8 mouse cellular contexts compared by ENCODE assay signal in genomic region chr3:101925663-101926062, GRCm38 (mm10). TPM values are rescaled to one million over a fixed set of nuclear protein-coding genes. Genes with fewer than 3 reads are reported as not detected.
DNase-seq lines count a peak whose midpoint lies in the region; ATAC-seq and TF ChIP-seq lines count a peak whose summit lies in the region.

No protein-coding gene starts in this region.

- H3K27ac ChIP-seq in embryonic facial prominence, embryonic 12.5 days, result peak overlapping the region; percentile 41; the same call in 1 of the 2 replicates
- H3K27ac ChIP-seq in embryonic facial prominence, embryonic 10.5 days (replicated peaks), result no peak overlapping the region
- H3K27ac ChIP-seq in heart, embryonic 12.5 days (ENCODE audit: poor library complexity, severe bottlenecking), result peak overlapping the region; percentile 48
- H3K27ac ChIP-seq in limb, embryonic 14.5 days (replicated peaks; ENCODE audit: low read depth, low read length), result peak overlapping the region; percentile 19; the same call in 1 of the 2 replicates

- whole genome bisulfite sequencing in embryonic facial prominence, embryonic 12.5 days, result 74% methylated on average over 1 of the region's 1 CpGs
- 80% methylated on average over 1 of the region's 1 CpGs for WGBS in embryonic facial prominence, embryonic 10.5 days
- 63% methylated on average over 1 of the region's 1 CpGs for WGBS in heart, embryonic 12.5 days
- WGBS in limb, embryonic 14.5 days, result 61% methylated on average over 1 of the region's 1 CpGs

- H3K4me3 ChIP-seq in embryonic facial prominence, embryonic 12.5 days, result no peak overlapping the region
- H3K4me3 ChIP-seq in embryonic facial prominence, embryonic 10.5 days, result no peak overlapping the region
- no peak overlapping the region for H3K4me3 ChIP-seq in heart, embryonic 12.5 days
- H3K4me3 ChIP-seq in limb, embryonic 14.5 days (replicated peaks; ENCODE audit: low read length), result no peak overlapping the region

- no peak for ATAC-seq in embryonic facial prominence, embryonic 12.5 days (ENCODE audit: insufficient number of reproducible peaks, insufficient read depth, low FRiP score, low TSS enrichment)
- peak; percentile 70 for ATAC-seq in cerebellum, adult (ENCODE audit: insufficient number of reproducible peaks, low FRiP score, low TSS enrichment)
- peak; percentile 68 for ATAC-seq in heart, embryonic 12.5 days (ENCODE audit: insufficient number of reproducible peaks, low FRiP score)
- no peak for ATAC-seq in limb, embryonic 14.5 days (ENCODE audit: low FRiP score, low read depth)
- ATAC-seq in frontal cortex, adult (ENCODE audit: low TSS enrichment), result no peak

- no peaks in the 10 kb centered on the region for H3K9me3 ChIP-seq in embryonic facial prominence, embryonic 12.5 days
- H3K9me3 ChIP-seq in embryonic facial prominence, embryonic 10.5 days, result no peaks in the 10 kb centered on the region
- H3K9me3 ChIP-seq in heart, embryonic 12.5 days (replicated peaks), result no peaks in the 10 kb centered on the region
- H3K9me3 ChIP-seq in limb, embryonic 14.5 days (ENCODE audit: control insufficient read depth, low read length), result no peaks in the 10 kb centered on the region

- no peaks in the 10 kb centered on the region for H3K36me3 ChIP-seq in embryonic facial prominence, embryonic 12.5 days
- H3K36me3 ChIP-seq in embryonic facial prominence, embryonic 10.5 days (replicated peaks), result 0 out of 2 replicates have a peak, but pooled peaks cover 3% of the 10 kb centered on the region
- H3K36me3 ChIP-seq in heart, embryonic 12.5 days, result peaks cover 8% of the 10 kb centered on the region
- H3K36me3 ChIP-seq in limb, embryonic 14.5 days (ENCODE audit: control insufficient read depth, insufficient read depth, low read length), result no peaks in the 10 kb centered on the region

- no peak overlapping the region for H3K4me2 ChIP-seq in embryonic facial prominence, embryonic 12.5 days (replicated peaks)
- H3K4me2 ChIP-seq in heart, embryonic 12.5 days, result no peak overlapping the region
- no peak overlapping the region for H3K4me2 ChIP-seq in limb, embryonic 14.5 days (replicated peaks; ENCODE audit: low read depth, low read length, severe bottlenecking)

- DNase-seq in embryonic facial prominence, embryonic 10.5 days (ENCODE audit: low spot score), result no peak
- peak; percentile 71 for DNase-seq in limb, embryonic 14.5 days (ENCODE audit: low spot score)
- no peak for DNase-seq in frontal cortex, adult 2 months (ENCODE audit: extremely low spot score in 1 of 2, low spot score in 1 of 2)
- no peak for DNase-seq in yolk sac, embryonic 10.5 days (ENCODE audit: low spot score)

- no peak for TF ChIP-seq POLR2A in limb, embryonic 14.5 days (IDR thresholded peaks at IDR 0.05; ENCODE audit: borderline replicate concordance, extremely low read depth, insufficient read depth, insufficient read length)

- H3K4me1 ChIP-seq in embryonic facial prominence, embryonic 12.5 days, result peaks cover 12% of the 10 kb centered on the region; the same call in 1 of the 2 replicates
- H3K4me1 ChIP-seq in embryonic facial prominence, embryonic 10.5 days, result peaks cover 36% of the 10 kb centered on the region
- H3K4me1 ChIP-seq in heart, embryonic 12.5 days (replicated peaks), result peaks cover 33% of the 10 kb centered on the region
- peaks cover 25% of the 10 kb centered on the region for H3K4me1 ChIP-seq in limb, embryonic 14.5 days (ENCODE audit: control insufficient read depth, insufficient read depth, low read length)

- H3K27me3 ChIP-seq in embryonic facial prominence, embryonic 12.5 days, result no peaks in the 10 kb centered on the region
- peaks cover 17% of the 10 kb centered on the region for H3K27me3 ChIP-seq in embryonic facial prominence, embryonic 10.5 days (replicated peaks; ENCODE audit: low read depth, poor library complexity, severe bottlenecking)
- no peaks in the 10 kb centered on the region for H3K27me3 ChIP-seq in heart, embryonic 12.5 days (replicated peaks)
- no peaks in the 10 kb centered on the region for H3K27me3 ChIP-seq in limb, embryonic 14.5 days (ENCODE audit: control insufficient read depth, insufficient read depth, low read length)

- no peak overlapping the region for H3K9ac ChIP-seq in embryonic facial prominence, embryonic 12.5 days
- H3K9ac ChIP-seq in heart, embryonic 12.5 days, result no peak overlapping the region
- no peak overlapping the region for H3K9ac ChIP-seq in limb, embryonic 14.5 days (ENCODE audit: low read depth, low read length, severe bottlenecking)

RNA-seq across cellular contexts. Expression of gene Slc22a15, which starts 1.4 kb away (rescaled TPM):
- 6.3 and 6.6 TPM in 2 replicates for polyA plus RNA-seq in embryonic facial prominence, embryonic 12.5 days (2016; fragmentation: Nextera tagmentation; extraction: Ambion mirVana)
- 3.4 and 4.6 TPM in 2 replicates for polyA plus RNA-seq in embryonic facial prominence, embryonic 10.5 days (2016; fragmentation: Nextera tagmentation; extraction: Ambion mirVana)
- polyA plus RNA-seq in heart, embryonic 12.5 days (2016; fragmentation: Nextera tagmentation; extraction: Ambion mirVana), result 7.7 and 8.2 TPM in 2 replicates
- 11.5 and 13.2 TPM in 2 replicates for polyA plus RNA-seq in limb, embryonic 14.5 days (2012; rRNA removed)
- polyA plus RNA-seq in limb, embryonic 14.5 days (2014; fragmentation: Nextera tagmentation; extraction: Ambion mirVana), result 5.8 and 7.5 TPM in 2 replicates
- polyA plus RNA-seq in frontal cortex, adult 2 months (2012; rRNA removed), result 4.4 and 5.6 TPM in 2 replicates

Comparison
In these comparisons a context has a peak if more than half of its experiments do, and no peak if none do; other contexts are left out.
1. ATAC-seq: peak in cerebellum, adult (single experiment) and heart, embryonic 12.5 days (single experiment); none in embryonic facial prominence, embryonic 12.5 days (single experiment), limb, embryonic 14.5 days (single experiment) and frontal cortex, adult (single experiment).